Mouse (Mus musculus) c-Kit-positive CD71-positive TER-119-positive erythroid progenitor cells, embryonic 14.5 days (primary cell): ENCODE measurements around the gene Aldh8a1.
A peak's percentile ranks its signal among the peaks of the same experiment; 100 is the strongest.

Experiments used
- DNase-seq: peaks from one replicate; pipeline ENCODE4 v3.0.0-alpha.2; 2013; ENCODE audit warnings: low spot score

Gene Aldh8a1

GRCm38 (mm10) chr10:21376682-21377473, at the start of gene Aldh8a1:
Gene Aldh8a1, plus strand, starts transcription at chr10:21377291.
- no peak for DNase-seq

DNA sequence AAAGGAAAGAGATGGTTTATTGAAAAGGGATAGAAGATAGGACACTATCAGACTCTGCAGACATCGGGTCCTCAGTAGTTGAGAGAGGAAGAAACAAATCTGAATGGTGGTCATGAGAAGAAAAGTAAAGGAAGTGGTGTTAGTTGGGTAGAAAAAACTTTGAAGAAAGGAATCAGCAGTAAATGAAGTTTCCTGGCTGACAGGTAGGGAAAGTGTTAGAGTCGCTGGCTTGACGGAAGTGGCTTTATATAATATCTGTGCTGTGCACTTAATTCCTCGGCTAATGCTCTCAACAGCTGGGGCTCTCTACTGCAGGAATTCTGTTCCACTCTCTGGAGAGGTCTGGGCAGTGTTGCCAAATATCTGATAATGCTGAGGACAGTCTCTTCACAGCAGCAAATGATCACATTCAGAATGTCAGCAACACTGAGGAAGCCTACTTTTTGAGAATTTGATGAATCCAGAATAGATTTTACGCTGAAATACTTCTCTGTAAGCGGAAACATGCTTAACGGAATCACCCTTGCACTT, 49.4 kb upstream of the Aldh8a1 start:
- no peak for DNase-seq

GRCm38 (mm10) chr10:21334349-21335105, 42.6 kb upstream of the Aldh8a1 start:
- DNase-seq = no peak

- DNase-seq = no peak
Observed at GRCm38 (mm10) chr10:21335534-21335933, 41.6 kb upstream of the Aldh8a1 start.

DNA sequence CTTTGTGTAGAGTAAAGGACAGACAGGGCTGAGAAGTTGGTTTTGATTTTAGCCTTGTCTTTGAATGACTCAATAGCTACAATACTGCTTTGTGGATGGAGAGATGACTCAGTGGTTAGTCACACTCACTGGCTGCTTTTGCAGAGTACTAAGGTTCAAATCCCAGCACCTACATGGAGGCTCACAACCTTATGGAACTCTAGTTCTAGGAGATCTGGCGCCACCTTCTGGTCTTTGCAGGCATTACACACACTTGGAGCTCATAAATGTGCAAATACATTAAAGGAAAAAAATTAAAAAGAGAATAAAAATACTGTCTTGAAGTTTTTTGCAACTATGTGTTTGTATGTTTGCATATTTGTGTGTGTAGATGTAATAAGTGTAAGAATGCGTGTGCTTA, 39.9 kb upstream of the Aldh8a1 start:
- DNase-seq = peak; percentile 60

DNA sequence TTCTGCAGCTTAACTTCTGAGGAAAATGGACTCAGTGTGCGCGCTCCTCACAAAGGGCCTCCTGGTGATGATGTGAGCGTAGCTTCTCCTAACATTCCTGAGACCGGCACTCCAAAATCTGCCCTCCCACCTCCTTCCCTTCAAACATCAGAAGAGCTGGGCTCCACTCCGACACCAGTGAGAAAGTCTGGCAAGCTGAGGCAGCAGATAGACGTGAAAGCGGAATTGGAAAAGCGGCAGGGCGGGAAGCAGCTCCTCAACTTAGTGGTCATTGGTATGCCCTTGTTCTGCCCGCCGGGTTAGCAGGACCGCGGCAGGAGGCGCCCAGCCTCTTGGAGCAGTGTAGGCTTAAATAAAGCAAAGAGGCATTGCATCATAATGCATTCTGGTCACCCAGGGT, 35.4 kb upstream of the Aldh8a1 start:
- DNase-seq = no peak

GRCm38 (mm10) chr10:21342331-21343005, 34.6 kb upstream of the Aldh8a1 start:
- no peak for DNase-seq

DNA sequence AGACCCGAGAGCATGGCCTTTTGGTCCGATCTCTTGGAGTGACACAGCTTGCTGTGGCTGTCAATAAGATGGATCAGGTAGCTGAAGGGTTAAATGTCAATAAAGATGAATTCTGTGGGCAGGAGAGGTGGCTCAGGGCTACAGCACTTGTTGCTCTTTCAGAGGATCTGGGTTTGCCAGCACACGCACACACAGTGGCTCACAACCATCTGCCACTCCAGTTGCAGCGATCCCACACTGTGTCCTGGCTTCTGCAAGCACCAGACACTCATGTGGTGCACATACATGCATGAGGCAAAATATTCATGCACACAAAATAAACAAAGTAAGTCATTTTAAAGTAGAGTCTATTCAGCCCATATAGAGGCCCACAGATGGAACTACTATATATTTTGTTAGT, 29.8 kb upstream of the Aldh8a1 start:
- no peak for DNase-seq

DNA sequence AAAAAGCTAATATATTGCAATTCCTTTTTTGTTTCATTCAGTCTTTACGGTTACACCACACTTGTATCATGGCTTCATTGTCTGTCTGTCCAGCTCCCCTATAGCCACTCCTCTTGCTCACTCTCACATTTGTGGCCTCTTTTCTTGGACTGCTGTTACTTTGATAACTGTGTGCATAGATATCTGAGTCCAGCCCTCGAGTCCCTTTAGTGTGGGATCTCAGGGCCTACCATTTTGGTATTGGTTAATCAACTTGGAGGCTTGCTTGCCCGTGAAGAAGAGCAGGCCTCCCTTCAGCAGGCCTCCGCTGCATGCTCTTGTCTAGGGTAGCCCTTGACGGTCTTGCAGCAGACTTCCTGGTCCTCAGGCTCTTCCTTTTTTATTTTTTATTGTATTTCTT, 27.6 kb upstream of the Aldh8a1 start:
- no peak for DNase-seq

DNA sequence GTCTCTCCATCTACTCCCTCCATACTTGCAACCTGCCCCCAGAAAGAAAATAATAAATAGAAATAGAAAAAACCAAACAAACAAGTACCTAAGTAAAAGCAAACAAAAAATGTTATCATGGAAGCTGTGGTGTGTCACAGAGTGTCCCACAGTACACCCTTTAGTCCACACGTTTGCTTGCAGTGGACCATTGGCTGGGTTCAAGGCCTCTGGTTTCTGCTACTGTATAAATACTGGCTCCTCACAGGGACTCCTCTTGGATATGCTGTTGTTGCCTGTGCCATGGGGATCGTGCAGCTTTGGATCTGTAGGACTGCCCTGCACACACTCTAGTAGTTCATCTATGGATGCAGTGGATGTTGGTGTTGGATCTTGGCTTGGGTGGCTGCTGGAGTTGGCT, 27.1 kb upstream of the Aldh8a1 start:
- DNase-seq = no peak

GRCm38 (mm10) chr10:21350531-21351515, 26.3 kb upstream of the Aldh8a1 start:
- peak; percentile 50 for DNase-seq

GRCm38 (mm10) chr10:21351766-21352165, 25.3 kb upstream of the Aldh8a1 start:
- no peak for DNase-seq

DNA sequence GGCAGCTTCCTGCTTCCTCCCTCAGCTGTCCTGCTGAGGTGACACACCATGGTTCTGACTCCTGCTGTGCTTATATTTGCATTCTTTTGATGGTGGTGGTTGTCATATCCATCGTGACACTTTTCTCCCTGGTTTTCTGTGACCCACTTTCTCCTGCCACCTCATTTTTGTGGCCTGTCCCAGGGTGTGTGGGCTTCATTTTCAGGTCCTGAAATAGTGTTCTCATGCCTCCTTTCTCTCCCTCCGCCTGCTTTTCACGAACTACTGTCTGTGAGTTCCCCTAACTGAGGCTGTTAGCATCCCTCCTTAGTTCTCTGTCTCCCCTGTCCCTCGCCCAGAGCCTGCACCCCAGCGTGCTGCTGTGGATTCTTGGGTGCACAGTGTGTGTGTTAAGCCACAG, 23.2 kb upstream of the Aldh8a1 start:
- DNase-seq = no peak

- DNase-seq = no peak
Observed at GRCm38 (mm10) chr10:21354506-21354905, 22.6 kb upstream of the Aldh8a1 start.

DNA sequence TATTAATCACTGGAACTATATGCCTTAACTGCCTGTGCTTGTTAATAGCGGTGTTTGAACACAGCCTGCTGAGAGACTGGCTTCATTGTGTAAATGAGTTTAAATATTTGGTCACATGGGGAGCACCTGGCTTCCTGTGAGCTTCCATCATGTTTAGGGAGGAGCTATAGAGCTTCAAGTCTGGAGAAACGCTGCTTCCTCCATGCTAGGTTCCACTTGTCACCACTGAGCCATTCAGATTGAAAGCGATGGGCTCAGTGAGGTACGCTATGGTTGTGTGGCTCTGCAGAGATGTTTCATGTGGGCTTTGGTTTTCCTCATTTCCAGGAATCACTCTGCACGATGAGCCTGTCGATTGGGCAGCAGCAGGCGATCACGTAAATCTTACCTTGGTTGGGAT, 19.1 kb upstream of the Aldh8a1 start:
- DNase-seq = no peak

DNA sequence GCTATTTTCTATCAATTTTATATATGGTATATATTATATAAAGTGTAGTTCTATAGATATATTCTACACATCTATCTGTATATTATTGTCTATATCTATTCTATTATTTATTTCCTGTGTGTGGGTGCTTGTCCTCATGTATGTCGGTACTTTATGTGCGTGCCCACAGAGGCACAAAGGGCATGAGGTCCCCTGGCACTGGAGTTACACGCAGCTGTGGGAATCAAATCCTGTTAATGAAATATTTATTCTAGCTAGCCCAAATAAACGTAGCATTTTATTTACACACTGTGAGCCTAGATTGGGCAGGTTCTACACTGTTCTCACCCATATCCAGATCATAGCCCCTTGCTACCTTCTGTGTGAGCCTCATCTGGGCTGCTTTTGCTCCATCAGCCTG, 18.0 kb upstream of the Aldh8a1 start:
- DNase-seq = no peak

DNA sequence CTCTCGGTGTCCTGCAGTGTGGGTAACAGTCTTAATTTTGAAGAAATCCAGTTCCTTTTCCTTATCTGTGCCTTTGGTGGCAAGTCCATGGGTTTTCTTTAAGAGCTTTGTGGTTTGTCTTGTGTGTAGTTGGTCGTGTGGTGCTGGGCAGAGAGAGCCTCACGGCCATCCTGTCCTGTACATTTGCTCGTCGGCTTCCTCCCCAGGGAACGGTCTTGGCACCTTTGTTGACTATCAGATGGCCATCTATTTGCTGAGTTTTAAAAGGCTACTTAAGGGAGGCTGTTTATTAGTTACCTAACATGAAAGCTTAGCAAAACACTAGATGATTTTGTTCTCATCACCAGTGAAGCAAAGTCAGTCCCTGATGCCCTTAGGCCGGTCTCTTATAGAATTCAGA, 15.2 kb upstream of the Aldh8a1 start:
- DNase-seq = no peak

DNA sequence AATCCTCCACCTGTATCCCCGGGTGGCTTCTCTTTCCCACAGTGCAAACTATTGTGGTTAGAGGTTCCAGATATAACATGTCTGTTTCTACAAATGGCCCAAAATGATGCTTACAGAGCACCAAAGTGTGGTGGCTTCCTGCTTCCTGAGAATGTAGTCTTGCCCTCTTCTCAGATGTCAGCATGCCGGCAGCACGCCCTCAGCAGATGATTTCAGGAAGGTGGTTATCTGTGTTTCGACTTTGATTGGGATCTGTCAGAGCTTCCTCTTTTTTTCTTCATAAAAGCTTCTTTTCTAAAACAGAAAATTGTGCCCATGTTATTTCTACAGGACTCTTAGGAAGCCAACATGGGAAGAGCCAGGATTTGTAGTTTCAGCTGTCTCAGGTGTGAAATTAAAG, 13.8 kb upstream of the Aldh8a1 start:
- no peak for DNase-seq

DNA sequence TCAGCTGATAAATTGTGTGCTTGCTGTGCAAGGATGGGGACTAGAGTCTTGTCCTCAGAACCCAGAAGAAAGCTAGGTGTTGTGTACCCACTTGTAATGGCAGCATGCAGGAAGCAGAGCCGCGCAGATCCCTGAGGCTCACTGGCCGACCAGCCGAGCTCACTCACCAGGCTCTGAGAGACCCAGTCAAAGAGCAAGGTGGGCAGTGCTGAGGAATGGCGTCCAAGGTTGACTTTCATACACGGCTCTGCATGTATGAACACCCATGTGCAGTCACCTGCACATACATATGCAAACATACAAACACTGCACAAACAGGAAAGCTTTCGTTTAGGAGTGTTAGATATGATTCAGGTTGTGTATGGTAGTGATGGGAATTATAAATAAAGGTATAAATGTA, 12.1 kb upstream of the Aldh8a1 start:
- no peak for DNase-seq

GRCm38 (mm10) chr10:21365897-21366296, 11.2 kb upstream of the Aldh8a1 start:
- DNase-seq = no peak

- DNase-seq = no peak
Observed at GRCm38 (mm10) chr10:21366471-21366870, 10.6 kb upstream of the Aldh8a1 start.
